Mouse (Mus musculus): ENCODE measurements at regions not wholly inside any gene's neighbourhood (a gene's known extent, or its start where the extent isn't known, plus 50 kb on each side); places are given as distances from the start of the nearest gene placed in this dataset.
A peak's percentile ranks its signal among the peaks of the same experiment; 100 is the strongest.

- intact Hi-C loops (cut with DNase I) = loop anchor here (5.0 kb wide), 2 partner anchors 173 to 293 kb away; no protein-coding TSS in a partner anchor
- no peak for DNase-seq
These were observed 106.2 kb upstream of the Tbc1d5 start for GRCm38 (mm10) chr17:51285362-51285761.

DNA sequence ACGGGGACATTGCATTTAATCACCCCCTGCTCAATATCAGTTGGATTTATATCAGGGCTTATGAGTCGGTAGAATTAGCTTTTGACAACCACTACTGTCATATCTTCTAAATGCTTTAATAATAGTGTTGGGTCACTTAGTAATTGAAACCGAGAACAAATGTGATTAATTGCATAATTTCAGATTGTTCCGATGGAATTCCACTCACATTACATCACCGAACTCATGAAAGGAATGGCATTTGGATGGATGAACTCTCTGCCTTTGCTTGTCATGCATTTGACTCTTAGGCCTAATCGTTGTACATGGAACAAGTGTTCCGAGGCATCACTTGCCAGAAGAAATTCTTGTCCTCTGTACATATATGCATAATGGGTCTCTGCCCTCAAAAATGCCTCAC, 99.6 kb upstream of the Tbc1d5 start:
- intact Hi-C loops (cut with DNase I) = no loop called here
- no peak for DNase-seq

GRCm38 (mm10) chr17:51278094-51278493, 98.9 kb upstream of the Tbc1d5 start:
- DNase-seq = no peak
- intact Hi-C loops (cut with DNase I) = no loop called here

DNA sequence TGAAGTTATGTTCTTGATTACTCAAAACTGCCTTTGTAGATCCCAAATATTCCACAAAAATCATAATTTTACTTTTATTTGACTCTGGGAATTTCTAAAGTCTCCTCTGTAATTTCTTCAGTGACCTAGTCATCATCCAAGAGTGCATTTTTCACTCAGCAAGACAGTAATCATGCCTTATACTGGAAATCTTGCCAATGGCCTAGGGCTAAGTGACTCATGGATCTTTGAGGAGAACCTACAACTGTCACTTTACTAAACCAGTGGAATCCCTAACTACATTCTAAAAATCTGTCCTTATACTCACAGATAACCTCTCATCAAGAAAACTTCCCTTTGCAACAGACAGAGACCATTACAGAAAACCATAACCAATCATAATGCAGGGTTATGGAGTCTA, 98.0 kb upstream of the Tbc1d5 start:
- intact Hi-C loops (cut with DNase I) = no loop called here
- DNase-seq = no peak

DNA sequence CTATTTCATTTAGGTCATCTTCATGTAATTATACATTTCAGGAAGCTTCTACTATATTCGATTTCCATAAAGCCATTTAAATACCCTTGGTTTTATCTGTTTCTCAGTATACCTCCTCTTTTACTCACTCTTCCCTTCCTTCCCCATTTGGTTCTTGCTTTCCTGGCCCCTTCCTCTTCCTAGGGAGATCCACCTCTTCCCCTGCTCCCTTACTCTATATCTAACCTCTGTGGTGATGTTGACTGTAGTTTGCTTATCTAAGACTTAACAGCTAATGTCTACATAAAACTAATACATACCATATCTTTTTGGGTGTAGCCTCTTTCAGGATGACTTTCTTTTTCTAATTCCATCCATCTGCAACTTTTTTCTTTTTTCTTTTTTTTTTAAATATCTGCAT, 92.9 kb upstream of the Tbc1d5 start:
- DNase-seq = no peak
- intact Hi-C loops (cut with DNase I) = no loop called here

DNA sequence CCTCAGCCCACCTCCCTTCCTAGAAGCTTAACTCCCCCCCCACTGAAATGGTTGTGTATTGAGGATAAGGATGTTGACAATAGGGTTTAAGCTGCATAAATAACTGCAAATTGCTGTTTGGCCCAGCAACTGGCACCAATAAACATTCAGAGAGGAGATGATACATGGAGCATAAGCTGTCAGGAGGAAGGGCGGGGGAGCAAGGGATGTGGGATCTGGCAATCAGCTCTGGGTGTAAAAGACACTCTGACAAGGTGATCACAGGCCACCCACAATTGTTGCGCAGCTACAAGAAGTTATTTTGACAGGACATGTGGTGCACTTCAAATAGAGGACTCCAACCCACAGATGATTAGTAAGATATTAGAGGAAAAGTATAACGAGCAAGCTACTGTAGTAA, 83.8 kb upstream of the Tbc1d5 start:
- no peak for DNase-seq
- intact Hi-C loops (cut with DNase I) = no loop called here

- intact Hi-C loops (cut with DNase I) = no loop called here
- no peak for DNase-seq
These were observed 83.3 kb upstream of the Tbc1d5 start for GRCm38 (mm10) chr17:51262404-51262803.

GRCm38 (mm10) chr17:51258316-51258715, 79.2 kb upstream of the Tbc1d5 start:
- intact Hi-C loops (cut with DNase I) = no loop called here
- DNase-seq = no peak

GRCm38 (mm10) chr17:51248543-51248942, 69.4 kb upstream of the Tbc1d5 start:
- peak; percentile 35 to 42 for DNase-seq
- intact Hi-C loops (cut with DNase I) = no loop called here

DNA sequence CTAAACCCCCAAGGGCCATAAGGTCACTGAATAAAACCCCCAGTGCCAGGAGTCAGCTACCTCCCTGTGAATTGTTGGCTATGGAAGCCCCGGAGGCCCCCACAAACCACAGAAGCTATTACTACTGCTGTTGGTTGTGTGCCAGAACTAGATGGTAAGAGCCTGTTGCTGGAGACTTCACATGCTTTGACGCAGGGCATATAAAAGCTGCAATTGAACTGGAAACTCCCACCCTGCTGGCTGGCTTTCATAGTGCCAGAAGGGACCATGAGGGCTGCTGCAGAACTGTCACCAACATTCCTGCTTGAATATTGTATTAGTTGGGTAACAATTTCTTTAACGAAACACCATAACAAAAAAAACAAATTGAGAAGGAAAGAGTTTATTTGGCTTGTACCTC, 66.9 kb upstream of the Tbc1d5 start:
- no peak for DNase-seq
- intact Hi-C loops (cut with DNase I) = no loop called here

GRCm38 (mm10) chr17:51240360-51240993, 61.3 kb upstream of the Tbc1d5 start:
- intact Hi-C loops (cut with DNase I) = no loop called here
- DNase-seq = peak in 1 of 2 experiments; percentile 16

- intact Hi-C loops (cut with DNase I) = no loop called here
- no peak for DNase-seq
These were observed 60.3 kb upstream of the Tbc1d5 start for GRCm38 (mm10) chr17:51239465-51239864.
